Mouse (Mus musculus): ENCODE results near the gene Dok3.

Gene Dok3

GRCm38 (mm10) chr13:55478036-55478435, 51.1 kb downstream of the Dok3 start:
- ChIA-PET POLR2A (interaction anchor here in 2 of 4 experiments (0.8 to 1.3 kb wide), 2 partner anchors 13 to 14 kb away, joined by 3 read pairs; partner anchors contain the start of gene Prr7 (in 1 of the 2)), CTCF (interaction anchor here in 3 of 4 experiments (0.7 to 1.7 kb wide), 3 partner anchors 11 to 60 kb away, joined by 3 to 9 read pairs (median 4); no protein-coding TSS in a partner anchor)

DNA sequence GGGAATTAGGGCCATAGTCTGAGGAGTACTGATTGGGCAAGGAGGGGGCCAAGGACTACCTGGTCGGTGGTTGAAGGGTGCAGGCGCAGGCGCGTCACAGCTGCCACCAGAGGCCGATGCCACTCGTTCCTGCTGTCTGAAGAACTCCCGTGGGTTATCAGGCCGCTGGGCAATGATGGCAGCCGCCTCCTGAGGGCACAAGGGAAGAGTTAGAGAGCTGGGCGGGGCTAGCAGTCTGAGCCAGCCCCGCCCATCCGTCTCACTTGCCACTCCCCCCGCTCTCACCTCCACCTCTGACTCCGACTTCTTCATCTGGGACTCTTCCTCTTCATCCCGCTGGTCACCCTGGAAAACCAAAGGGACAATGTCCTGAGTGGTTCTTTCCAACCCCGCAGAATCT, 51.6 kb downstream of the Dok3 start:
- CTCF ChIA-PET = interaction anchor here in 2 of 4 experiments (1.0 to 1.7 kb wide), 3 partner anchors 12 to 60 kb away, joined by 3 to 4 read pairs (median 3); no protein-coding TSS in a partner anchor
- POLR2A ChIA-PET = interaction anchor here in 1 of 4 experiments (0.8 kb wide), 1 partner anchor 12 kb away, joined by 3 read pairs; no protein-coding TSS in a partner anchor

GRCm38 (mm10) chr13:55476256-55476655, 52.8 kb downstream of the Dok3 start:
- ChIA-PET POLR2A (no interaction called here), CTCF (interaction anchor here in 1 of 4 experiments (0.6 kb wide), 1 partner anchor 679 kb away, joined by 3 read pairs; no protein-coding TSS in a partner anchor)

- CTCF ChIA-PET = interaction anchor here in 1 of 4 experiments (1.6 kb wide), 1 partner anchor 70 kb away, joined by 3 read pairs; no protein-coding TSS in a partner anchor
- POLR2A ChIA-PET = interaction anchor here in 1 of 4 experiments (1.3 to 1.4 kb wide), 3 partner anchors 17 to 79 kb away, joined by 4 read pairs; partner anchors contain the start of gene Grk6
Observed at GRCm38 (mm10) chr13:55475750-55476149, 53.3 kb downstream of the Dok3 start.

DNA sequence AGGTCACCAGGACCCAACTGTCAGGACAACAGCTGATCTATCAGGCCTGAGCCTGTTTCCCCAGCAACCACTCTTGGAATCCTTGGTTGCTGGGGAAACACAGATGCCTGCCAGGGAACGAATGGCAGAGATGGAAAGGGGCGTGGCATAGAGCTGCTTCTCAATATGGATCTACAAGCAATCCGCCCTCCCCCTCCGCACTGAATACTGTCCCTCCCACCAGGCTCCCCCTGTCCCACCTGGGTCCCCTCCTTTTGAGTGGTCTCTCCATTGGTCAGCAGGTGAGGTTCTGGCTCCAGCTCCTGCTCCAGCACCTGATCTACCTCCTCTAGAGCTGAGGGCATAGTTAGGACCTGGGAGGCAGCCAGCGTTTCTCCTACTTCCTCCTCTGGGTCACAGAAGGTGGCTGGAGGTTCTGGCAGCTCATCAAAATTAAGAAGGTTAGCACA, 54.5 kb downstream of the Dok3 start:
- ChIA-PET CTCF (interaction anchor here in 3 of 4 experiments (0.6 to 1.6 kb wide), 6 partner anchors 27 to 69 kb away, joined by 3 to 4 read pairs (median 3); no protein-coding TSS in a partner anchor), POLR2A (interaction anchor here in 1 of 4 experiments (0.8 to 1.4 kb wide), 6 partner anchors 15 to 84 kb away, joined by 3 to 4 read pairs (median 4); partner anchors contain the start of gene Grk6)

- POLR2A ChIA-PET = interaction anchor here in 3 of 4 experiments (0.6 to 1.1 kb wide), 7 partner anchors 28 to 428 kb away, joined by 3 read pairs; partner anchors contain the start of gene Grk6 (in 1 of the 3)
- CTCF ChIA-PET = interaction anchor here in 3 of 4 experiments (0.6 to 1.6 kb wide), 7 partner anchors 19 to 126 kb away, joined by 3 to 4 read pairs (median 3); partner anchors contain the start of gene B4galt7 (in 1 of the 3)
Observed at GRCm38 (mm10) chr13:55473961-55474360, 55.1 kb downstream of the Dok3 start.
